Comparison of ENCODE assay signal across 8 mouse cellular contexts in the genomic region with DNA sequence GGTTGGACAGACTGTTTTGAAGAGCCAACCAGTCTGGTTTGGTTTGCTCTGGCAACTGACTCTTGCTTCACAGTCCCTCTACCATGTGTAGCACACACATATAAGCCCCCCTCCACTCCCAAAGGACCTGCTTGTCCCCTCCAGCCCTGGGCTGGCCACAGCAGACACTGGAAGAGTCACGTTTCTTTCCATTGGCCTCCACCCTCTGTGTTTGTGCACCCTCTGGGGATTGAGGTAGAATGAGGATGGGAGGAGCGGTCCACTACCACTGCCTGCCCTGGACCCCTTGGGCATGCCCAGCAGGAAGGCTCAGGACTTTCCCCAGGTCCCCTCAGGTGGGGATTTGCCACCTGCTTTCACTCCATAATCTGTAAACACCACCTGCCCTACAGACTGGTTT. TPM values are rescaled to one million over a fixed set of nuclear protein-coding genes. Genes with fewer than 3 reads are reported as not detected.
A peak's percentile ranks its signal among the peaks of the same experiment; 100 is the strongest.
DNase-seq lines count a peak whose midpoint lies in the region; ATAC-seq lines count a peak whose summit lies in the region.

No protein-coding gene starts in this region.

- peak overlapping the region; percentile 87 for H3K4me3 ChIP-seq in kidney, embryonic 15.5 days (replicated peaks)
- no peak overlapping the region for H3K4me3 ChIP-seq in forebrain, embryonic 11.5 days (ENCODE audit: low read depth, low read length)
- peak overlapping the region; percentile 85 for H3K4me3 ChIP-seq in intestine, embryonic 15.5 days (replicated peaks)
- H3K4me3 ChIP-seq in midbrain, embryonic 16.5 days (ENCODE audit: low read depth, low read length) = no peak overlapping the region

- H3K9me3 ChIP-seq in kidney, embryonic 15.5 days (replicated peaks) = no peaks in the 10 kb centered on the region
- H3K9me3 ChIP-seq in forebrain, embryonic 11.5 days (ENCODE audit: control insufficient read depth, low read length) = no peaks in the 10 kb centered on the region
- no peaks in the 10 kb centered on the region for H3K9me3 ChIP-seq in intestine, embryonic 15.5 days
- no peaks in the 10 kb centered on the region for H3K9me3 ChIP-seq in midbrain, embryonic 16.5 days (replicated peaks; ENCODE audit: control insufficient read depth, low read length, poor library complexity, severe bottlenecking)

- peak overlapping the region; percentile 99 for H3K4me2 ChIP-seq in kidney, embryonic 15.5 days
- peak overlapping the region; percentile 96; the same call in 1 of the 2 replicates for H3K4me2 ChIP-seq in forebrain, embryonic 11.5 days (ENCODE audit: low read depth, low read length, severe bottlenecking)
- H3K4me2 ChIP-seq in intestine, embryonic 15.5 days (replicated peaks) = peak overlapping the region; percentile 99
- peak overlapping the region; percentile 95 for H3K4me2 ChIP-seq in midbrain, embryonic 16.5 days (ENCODE audit: low read length)

- 48% methylated on average over 2 of the region's 2 CpGs for WGBS in kidney, embryonic 15.5 days
- 59% methylated on average over 2 of the region's 2 CpGs for WGBS in forebrain, embryonic 11.5 days
- WGBS in intestine, embryonic 15.5 days = 38% methylated on average over 2 of the region's 2 CpGs
- 47% methylated on average over 2 of the region's 2 CpGs for WGBS in midbrain, embryonic 16.5 days

- no peak for ATAC-seq in kidney, embryonic 15.5 days (replicated peaks; ENCODE audit: low FRiP score)
- no peak for ATAC-seq in forebrain, embryonic 11.5 days (replicated peaks; ENCODE audit: low FRiP score)
- ATAC-seq in intestine, embryonic 15.5 days = no peak
- no peak for ATAC-seq in midbrain, embryonic 16.5 days

- peaks cover 60% of the 10 kb centered on the region for H3K4me1 ChIP-seq in kidney, embryonic 15.5 days
- H3K4me1 ChIP-seq in forebrain, embryonic 11.5 days (replicated peaks; ENCODE audit: control insufficient read depth, insufficient read depth, low read length) = peaks cover 5% of the 10 kb centered on the region; the same call in 1 of the 2 replicates
- H3K4me1 ChIP-seq in intestine, embryonic 15.5 days (replicated peaks) = peaks cover 26% of the 10 kb centered on the region
- peaks cover 25% of the 10 kb centered on the region for H3K4me1 ChIP-seq in midbrain, embryonic 16.5 days (ENCODE audit: control insufficient read depth, insufficient read depth, low read length)

- H3K27me3 ChIP-seq in kidney, embryonic 15.5 days = no peaks in the 10 kb centered on the region
- H3K27me3 ChIP-seq in forebrain, embryonic 11.5 days (ENCODE audit: control insufficient read depth, insufficient read depth, low read length) = no peaks in the 10 kb centered on the region
- H3K27me3 ChIP-seq in intestine, embryonic 15.5 days (replicated peaks) = no peaks in the 10 kb centered on the region
- H3K27me3 ChIP-seq in midbrain, embryonic 16.5 days (ENCODE audit: control insufficient read depth, insufficient read depth, low read depth, low read length) = no peaks in the 10 kb centered on the region

- peak overlapping the region; percentile 90 for H3K9ac ChIP-seq in kidney, embryonic 15.5 days
- H3K9ac ChIP-seq in forebrain, embryonic 11.5 days (ENCODE audit: low read length) = no peak overlapping the region
- peak overlapping the region; percentile 89 for H3K9ac ChIP-seq in intestine, embryonic 15.5 days
- H3K9ac ChIP-seq in midbrain, embryonic 16.5 days (ENCODE audit: low read depth, low read length) = no peak overlapping the region

- H3K36me3 ChIP-seq in kidney, embryonic 15.5 days = peaks cover 9% of the 10 kb centered on the region; the same call in 1 of the 2 replicates
- H3K36me3 ChIP-seq in forebrain, embryonic 11.5 days (ENCODE audit: control insufficient read depth, insufficient read depth, low read length) = no peaks in the 10 kb centered on the region
- 0 out of 2 replicates have a peak, but pooled peaks cover 4% of the 10 kb centered on the region for H3K36me3 ChIP-seq in intestine, embryonic 15.5 days
- H3K36me3 ChIP-seq in midbrain, embryonic 16.5 days (ENCODE audit: control insufficient read depth, insufficient read depth, low read length) = no peaks in the 10 kb centered on the region

- peak overlapping the region; percentile 90 for H3K27ac ChIP-seq in kidney, embryonic 15.5 days
- no peak overlapping the region for H3K27ac ChIP-seq in forebrain, embryonic 11.5 days (ENCODE audit: low read depth, low read length)
- peak overlapping the region; percentile 89 for H3K27ac ChIP-seq in intestine, embryonic 15.5 days
- H3K27ac ChIP-seq in midbrain, embryonic 16.5 days (ENCODE audit: low read length) = no peak overlapping the region

- DNase-seq in kidney, postnatal 14 days = no peak
- no peak for DNase-seq in forebrain, embryonic 11.5 days (ENCODE audit: low spot score)
- no peak for DNase-seq in left cerebral cortex, adult 8-10 months (ENCODE audit: low spot score in 2 of 2)
- no peak for DNase-seq in cerebellum, postnatal 10 days
- DNase-seq in layer of hippocampus, adult 9-10 months (ENCODE audit: low spot score) = no peak

RNA-seq across cellular contexts. Expression of gene Ctdspl, which starts 1.8 kb away (rescaled TPM):
- polyA plus RNA-seq in kidney, embryonic 15.5 days (2015; fragmentation: Nextera tagmentation; extraction: Ambion mirVana) = 24.9 and 26.2 TPM in 2 replicates
- polyA plus RNA-seq in forebrain, embryonic 11.5 days (2014; fragmentation: Nextera tagmentation; extraction: Ambion mirVana) = 9.0 and 9.1 TPM in 2 replicates
- 16.9 and 18.4 TPM in 2 replicates for polyA plus RNA-seq in intestine, embryonic 15.5 days (2015; fragmentation: Nextera tagmentation; extraction: Ambion mirVana)
- 8.8 and 10.9 TPM in 2 replicates for polyA plus RNA-seq in midbrain, embryonic 16.5 days (2015; fragmentation: Nextera tagmentation; extraction: Ambion mirVana)
- 10 to 100 TPM; 36.1 to 37.2 (median 36.4) TPM for total RNA-seq in left cerebral cortex, adult 8-10 months (2022)

Comparison
In these comparisons a context has a peak if more than half of its experiments do, and no peak if none do; other contexts are left out.
1. H3K27ac ChIP-seq: peak in kidney, embryonic 15.5 days (single experiment) and intestine, embryonic 15.5 days (single experiment); none in forebrain, embryonic 11.5 days (single experiment) and midbrain, embryonic 16.5 days (single experiment).
2. H3K4me3 ChIP-seq: peak in kidney, embryonic 15.5 days (single experiment) and intestine, embryonic 15.5 days (single experiment); none in forebrain, embryonic 11.5 days (single experiment) and midbrain, embryonic 16.5 days (single experiment).
3. H3K9ac ChIP-seq: peak in kidney, embryonic 15.5 days (single experiment) and intestine, embryonic 15.5 days (single experiment); none in forebrain, embryonic 11.5 days (single experiment) and midbrain, embryonic 16.5 days (single experiment).
4. Peak in every context shown above with its lines, with median percentiles within 50 percentile points of each other: H3K4me2 ChIP-seq.